Mouse (Mus musculus) MEL (cell line): ENCODE results near the gene Fdxr. TPM values are rescaled to one million over a fixed set of nuclear protein-coding genes. Genes with fewer than 3 reads are reported as not detected.

Experiments used
- DNase-seq: peaks from one replicate; pipeline ENCODE4 v3.0.0; 2011; ENCODE audit warnings: low read depth, low spot score
- H3K27ac ChIP-seq: 2 replicates; pipeline ENCODE4 v1.5.1; 2012; ENCODE audit warnings: low read depth, mild to moderate bottlenecking, control low read depth, low read length, moderate library complexity; ENCODE audit not compliant: control insufficient read depth
- H3K27me3 ChIP-seq, 2 experiments: fragments of 150-350 bp in 1 of 2; sonication (generic) in 1 of 2; 2 replicates each; pipeline ENCODE4 v1.6.1; 2012; ENCODE audit warnings: low read length in 2 of 2, mild to moderate bottlenecking in 2 of 2, improper control_type of control experiment in 1 of 2, moderate library complexity in 1 of 2; ENCODE audit not compliant: insufficient read depth in 2 of 2, control insufficient read depth in 1 of 2
- H3K36me3 ChIP-seq, 2 experiments: 2 replicates each; pipeline ENCODE4 v1.6.1; 2012 to 2014; ENCODE audit warnings: low read length in 2 of 2, improper control_type of control experiment in 1 of 2, inconsistent platforms in 1 of 2, mild to moderate bottlenecking in 1 of 2; ENCODE audit not compliant: insufficient read depth in 2 of 2, control insufficient read depth in 1 of 2
- H3K4me1 ChIP-seq, 2 experiments: fragments of 150-350 bp in 1 of 2; sonication (generic) in 1 of 2; 2 replicates each; pipeline ENCODE4 v1.6.1; 2012; ENCODE audit warnings: low read length in 2 of 2, improper control_type of control experiment in 1 of 2, mild to moderate bottlenecking in 1 of 2; ENCODE audit not compliant: insufficient read depth in 2 of 2, control insufficient read depth in 1 of 2
- H3K4me3 ChIP-seq, 2 experiments: fragments of 150-350 bp in 1 of 2; sonication (generic) in 1 of 2; 2 replicates each; pipeline ENCODE4 v1.5.1; 2012; ENCODE audit warnings: low read depth in 2 of 2, low read length in 2 of 2, mild to moderate bottlenecking in 2 of 2, moderate library complexity in 2 of 2, control low read depth in 1 of 2, improper control_type of control experiment in 1 of 2; ENCODE audit not compliant: control insufficient read depth in 1 of 2, insufficient read depth in 1 of 2
- H3K79me2 ChIP-seq: 2 replicates; pipeline ENCODE4 v1.6.1; 2012; ENCODE audit warnings: mild to moderate bottlenecking, low read length, moderate library complexity; ENCODE audit not compliant: control insufficient read depth, poor library complexity, insufficient read depth
- H3K9ac ChIP-seq: 2 replicates; pipeline ENCODE4 v1.6.1; 2012; ENCODE audit warnings: low read depth, mild to moderate bottlenecking, control low read depth, low read length, moderate library complexity; ENCODE audit not compliant: control insufficient read depth, poor library complexity, severe bottlenecking
- H3K9me3 ChIP-seq: fragments of 150-350 bp; sonication (generic); replicated peaks from 2 replicates; pipeline ENCODE4 v1.6.1; 2012; ENCODE audit warnings: mild to moderate bottlenecking, low read length, improper control_type of control experiment, moderate library complexity; ENCODE audit not compliant: insufficient read depth
- BHLHE40 ChIP-seq: IDR thresholded peaks from 2 replicates; pipeline ENCODE4 v1.6.1; 2012; ENCODE audit warnings: low read depth, mild to moderate bottlenecking, inconsistent platforms, low read length, improper control_type of control experiment, borderline replicate concordance
- CHD2 ChIP-seq: IDR thresholded peaks from 2 replicates; pipeline ENCODE4 v1.6.1; 2011; ENCODE audit warnings: low read length, improper control_type of control experiment
- CTCF ChIP-seq, 3 experiments: IDR thresholded peaks in 2 of 3; conservative IDR thresholded peaks in 1 of 3; 2 replicates each; pipeline ENCODE4 v1.5.1; 2011 to 2012; ENCODE audit warnings: low read length in 3 of 3, low read depth in 2 of 3, mild to moderate bottlenecking in 2 of 3, improper control_type of control experiment in 1 of 3, inconsistent platforms in 1 of 3, mixed read lengths in 1 of 3, moderate library complexity in 1 of 3; ENCODE audit not compliant: control insufficient read depth in 1 of 3, insufficient read depth in 1 of 3, poor library complexity in 1 of 3, severe bottlenecking in 1 of 3
- EP300 ChIP-seq, 2 experiments: IDR thresholded peaks; 2 replicates each; pipeline ENCODE4 v1.6.1; 2011; ENCODE audit warnings: improper control_type of control experiment in 2 of 2, low read length in 2 of 2, low read depth in 1 of 2, mild to moderate bottlenecking in 1 of 2
- GATA1 ChIP-seq: IDR thresholded peaks from 2 replicates; pipeline ENCODE4 v1.6.1; 2011; ENCODE audit warnings: low read depth, low read length, improper control_type of control experiment
- HCFC1 ChIP-seq: IDR thresholded peaks from 2 replicates; pipeline ENCODE4 v1.6.1; 2012; ENCODE audit warnings: low read depth, mild to moderate bottlenecking, inconsistent platforms, low read length, improper control_type of control experiment, moderate library complexity
- JUND ChIP-seq: IDR thresholded peaks from 2 replicates; pipeline ENCODE4 v1.6.1; 2011; ENCODE audit warnings: low read depth, mild to moderate bottlenecking, improper control_type of control experiment, low read length
- MAX ChIP-seq: IDR thresholded peaks from 2 replicates; pipeline ENCODE4 v1.6.1; 2011; ENCODE audit warnings: low read length, improper control_type of control experiment
- MEF2A ChIP-seq: IDR thresholded peaks from 2 replicates; pipeline ENCODE4 v1.6.1; 2014; ENCODE audit warnings: low read depth, mild to moderate bottlenecking, inconsistent platforms, low read length, improper control_type of control experiment; ENCODE audit not compliant: poor library complexity, insufficient replicate concordance, severe bottlenecking; ENCODE audit errors: extremely low read depth
- MYC ChIP-seq: IDR thresholded peaks from 2 replicates; pipeline ENCODE4 v1.6.1; 2011; ENCODE audit warnings: low read depth, mild to moderate bottlenecking, low read length, improper control_type of control experiment, moderate library complexity
- POLR2A ChIP-seq, 2 experiments: IDR thresholded peaks; 2 replicates each; pipeline ENCODE4 v1.6.1; 2011 to 2012; ENCODE audit warnings: low read length in 2 of 2, mild to moderate bottlenecking in 2 of 2, control low read depth in 1 of 2, improper control_type of control experiment in 1 of 2, low read depth in 1 of 2, moderate library complexity in 1 of 2; ENCODE audit not compliant: control insufficient read depth in 1 of 2, insufficient read depth in 1 of 2, poor library complexity in 1 of 2
- POLR2AphosphoS5 ChIP-seq: IDR thresholded peaks from 2 replicates; pipeline ENCODE4 v1.6.1; 2012; ENCODE audit warnings: low read depth, borderline replicate concordance, mild to moderate bottlenecking, inconsistent platforms, low read length, moderate library complexity, mixed read lengths
- RAD21 ChIP-seq: IDR thresholded peaks from 2 replicates; pipeline ENCODE4 v1.6.1; 2011; ENCODE audit warnings: mild to moderate bottlenecking, low read depth, low read length, improper control_type of control experiment
- RCOR1 ChIP-seq: IDR thresholded peaks from 2 replicates; pipeline ENCODE4 v1.6.1; 2012; ENCODE audit warnings: low read depth, mild to moderate bottlenecking, inconsistent platforms, low read length, improper control_type of control experiment
- SIN3A ChIP-seq: IDR thresholded peaks from 2 replicates; pipeline ENCODE4 v1.6.1; 2012; ENCODE audit warnings: low read length, improper control_type of control experiment, inconsistent platforms
- SMC3 ChIP-seq: IDR thresholded peaks from 2 replicates; pipeline ENCODE4 v1.6.1; 2011; ENCODE audit warnings: low read depth, low read length, improper control_type of control experiment
- TBP ChIP-seq: IDR thresholded peaks from 2 replicates; pipeline ENCODE4 v1.8.0; 2011; ENCODE audit warnings: low read depth, low read length, improper control_type of control experiment
- TCF12 ChIP-seq: IDR thresholded peaks from 2 replicates; pipeline ENCODE4 v1.6.1; 2014; ENCODE audit warnings: low read depth, mild to moderate bottlenecking, inconsistent platforms, low read length, improper control_type of control experiment, moderate library complexity
- UBTF ChIP-seq: IDR thresholded peaks from 2 replicates; pipeline ENCODE4 v1.6.1; 2012; ENCODE audit warnings: low read depth, mild to moderate bottlenecking, inconsistent platforms, low read length, improper control_type of control experiment, moderate library complexity, borderline replicate concordance; ENCODE audit not compliant: insufficient read depth
- USF1 ChIP-seq: IDR thresholded peaks from 2 replicates; pipeline ENCODE4 v1.6.1; 2014; ENCODE audit warnings: low read depth, mild to moderate bottlenecking, inconsistent platforms, low read length, improper control_type of control experiment, moderate library complexity
- USF2 ChIP-seq, 2 experiments: IDR thresholded peaks; 2 replicates each; pipeline ENCODE4 v1.6.1; 2011 to 2012; ENCODE audit warnings: improper control_type of control experiment in 2 of 2, low read length in 2 of 2, borderline replicate concordance in 1 of 2, inconsistent platforms in 1 of 2, low read depth in 1 of 2, mild to moderate bottlenecking in 1 of 2; ENCODE audit not compliant: insufficient read depth in 1 of 2
- ZKSCAN1 ChIP-seq: IDR thresholded peaks from 2 replicates; pipeline ENCODE4 v1.6.1; 2012; ENCODE audit warnings: low read depth, mild to moderate bottlenecking, inconsistent platforms, low read length, improper control_type of control experiment, moderate library complexity
- ZMIZ1 ChIP-seq: IDR thresholded peaks from 2 replicates; pipeline ENCODE4 v1.6.1; 2012; ENCODE audit warnings: low read depth, mild to moderate bottlenecking, inconsistent platforms, low read length, improper control_type of control experiment, moderate library complexity
- ZNF384 ChIP-seq: IDR thresholded peaks from 2 replicates; pipeline ENCODE4 v1.6.1; 2012; ENCODE audit warnings: low read depth, mild to moderate bottlenecking, inconsistent platforms, low read length, improper control_type of control experiment
- polyA plus RNA-seq, 2 experiments: library from polyadenylated mRNA; stranded (reverse) in 1 of 2; unstranded in 1 of 2; fragments of >175 nt in 1 of 2; fragments of >200 nt in 1 of 2; gene quantifications; 2 replicates each; pipeline versions ENCODE4 v1.2.1 to v1.2.4; 2012; ENCODE audit warnings: low replicate concordance in 2 of 2, low read depth in 1 of 2; ENCODE audit not compliant: insufficient read length in 2 of 2, insufficient read depth in 1 of 2, missing spikeins in 1 of 2
- total RNA-seq: library from RNA; depleted of rRNA; stranded (reverse); fragments of 300-350 nt; gene quantifications from 2 replicates; pipeline ENCODE4 v1.2.3, GENCODE M21; 2012

The Fdxr gene
- total and polyA plus RNA-seq, 3 experiments = 32.7 to 37.7 TPM; not detected in 1

- TF ChIP-seq ZMIZ1 = no peak
- TF ChIP-seq JUND = no peak
- TF ChIP-seq ZNF384 = no peak
- TF ChIP-seq BHLHE40 = no peak
- no peak for TF ChIP-seq EP300 (IDR thresholded peaks at IDR 0.05; ENCODE audit: low read depth in 1 of 2, low read length in 2 of 2)
- no peak for TF ChIP-seq USF1
- no peak for TF ChIP-seq MAX
- no peak for TF ChIP-seq TCF12
- no peak for TF ChIP-seq GATA1
- no peak for TF ChIP-seq POLR2AphosphoS5
- TF ChIP-seq POLR2A (IDR thresholded peaks at IDR 0.05; ENCODE audit: control insufficient read depth in 1 of 2, insufficient read depth in 1 of 2, low read depth in 1 of 2, low read length in 2 of 2, poor library complexity in 1 of 2) = no peak
- no peak for TF ChIP-seq HCFC1
- no peak for TF ChIP-seq RAD21
- TF ChIP-seq CTCF (IDR thresholded peaks at IDR 0.05 in 2 of 3, conservative IDR thresholded peaks at IDR 0.05 in 1 of 3; ENCODE audit: control insufficient read depth in 1 of 3, insufficient read depth in 1 of 3, low read depth in 2 of 3, low read length in 3 of 3, poor library complexity in 1 of 3, severe bottlenecking in 1 of 3) = no peak
- no peak for TF ChIP-seq MEF2A
- no peak for TF ChIP-seq UBTF
- Histone ChIP-seq H3K79me2 (no peaks in the 10 kb centered on the region), H3K4me3 (no peak overlapping the region), H3K27me3 (no peaks in the 10 kb centered on the region), H3K9ac (no peak overlapping the region), H3K9me3 (no peaks in the 10 kb centered on the region), H3K4me1 (no peaks in the 10 kb centered on the region), H3K36me3 (no peaks in the 10 kb centered on the region), H3K27ac (no peak overlapping the region)
- no peak for DNase-seq
Measured at GRCm38 (mm10) chr11:115288305-115288704, 11.5 kb upstream of the Fdxr start.

DNA sequence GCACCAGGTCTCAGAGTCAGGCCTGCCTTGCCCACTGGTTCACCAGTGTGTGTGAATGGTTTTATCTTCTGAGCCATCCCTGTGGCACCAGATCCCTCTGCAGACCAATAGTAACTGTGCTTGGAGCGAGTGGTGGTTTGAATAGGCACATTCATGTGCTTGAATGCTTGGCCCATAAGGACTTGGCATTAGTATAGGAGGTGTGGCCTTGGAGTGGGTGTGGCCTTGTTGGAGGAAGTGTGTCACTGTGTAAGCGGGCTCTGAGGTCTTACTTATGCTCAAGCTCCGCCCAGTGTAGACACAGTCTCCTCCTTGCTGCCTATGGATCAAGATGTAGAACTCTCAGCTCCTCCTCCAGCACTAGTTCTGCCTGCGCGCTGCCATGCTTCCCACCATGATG is 10.5 kb upstream of the Fdxr start:
- Histone ChIP-seq H3K79me2 (no peaks in the 10 kb centered on the region), H3K4me3 (no peak overlapping the region), H3K9ac (no peak overlapping the region), H3K9me3 (no peaks in the 10 kb centered on the region), H3K27ac (no peak overlapping the region), H3K36me3 (no peaks in the 10 kb centered on the region), H3K27me3 (no peaks in the 10 kb centered on the region), H3K4me1 (no peaks in the 10 kb centered on the region)
- TF ChIP-seq CTCF (IDR thresholded peaks at IDR 0.05 in 2 of 3, conservative IDR thresholded peaks at IDR 0.05 in 1 of 3; ENCODE audit: control insufficient read depth in 1 of 3, insufficient read depth in 1 of 3, low read depth in 2 of 3, low read length in 3 of 3, poor library complexity in 1 of 3, severe bottlenecking in 1 of 3) (no peak), USF2 (IDR thresholded peaks at IDR 0.05; ENCODE audit: borderline replicate concordance in 1 of 2, insufficient read depth in 1 of 2, low read depth in 1 of 2, low read length in 2 of 2) (no peak), USF1 (no peak), UBTF (no peak), POLR2A (IDR thresholded peaks at IDR 0.05; ENCODE audit: control insufficient read depth in 1 of 2, insufficient read depth in 1 of 2, low read depth in 1 of 2, low read length in 2 of 2, poor library complexity in 1 of 2) (no peak), GATA1 (no peak), JUND (no peak), SIN3A (no peak), MAX (no peak), ZKSCAN1 (no peak), EP300 (IDR thresholded peaks at IDR 0.05; ENCODE audit: low read depth in 1 of 2, low read length in 2 of 2) (no peak), TCF12 (no peak), RCOR1 (no peak), MYC (no peak), SMC3 (no peak), CHD2 (no peak), TBP (no peak)
- DNase-seq = peak; percentile 80
